25 mouse cellular contexts compared by ENCODE assay signal in genomic region chr7:82395751-82396512, GRCm38 (mm10).
DNase-seq lines count a peak whose midpoint lies in the region; ATAC-seq and TF ChIP-seq lines count a peak whose summit lies in the region.
"Had no signal": no experiment of that assay in that cellular context is flagged by ENCODE, and none has a peak within 500 bp of the region (broad histone marks: within the 10 kb centered on the region; RNA-seq: fewer than 3 reads in every experiment).

No protein-coding gene starts in this region.

- H3K27me3 ChIP-seq in forebrain, embryonic 11.5 days (ENCODE audit: control insufficient read depth, insufficient read depth, low read length) = no peaks in the 10 kb centered on the region
- no peaks in the 10 kb centered on the region for H3K27me3 ChIP-seq in forebrain, embryonic 10.5 days (ENCODE audit: poor library complexity, severe bottlenecking)
- no peaks in the 10 kb centered on the region for H3K27me3 ChIP-seq in midbrain, embryonic 13.5 days
- H3K27me3 ChIP-seq in midbrain, embryonic 11.5 days (ENCODE audit: control insufficient read depth, insufficient read depth, low read length) = no peaks in the 10 kb centered on the region
- H3K27me3 ChIP-seq in forebrain, embryonic 13.5 days = no peaks in the 10 kb centered on the region
- no peaks in the 10 kb centered on the region for H3K27me3 ChIP-seq in hindbrain, embryonic 16.5 days (replicated peaks; ENCODE audit: control insufficient read depth, insufficient read depth, low read length)
- H3K27me3 ChIP-seq in lung, postnatal 0 days (replicated peaks; ENCODE audit: insufficient read depth, low read length) = no peaks in the 10 kb centered on the region
- H3K27me3 ChIP-seq: heart, embryonic 13.5 days; lung, embryonic 15.5 days had no signal

- no peak for TF ChIP-seq EP300 in lung, postnatal 0 days (IDR thresholded peaks at IDR 0.05)

- TF ChIP-seq CTCF in lung, postnatal 0 days (IDR thresholded peaks at IDR 0.05) = no peak

- H3K9ac ChIP-seq in forebrain, embryonic 11.5 days (ENCODE audit: low read length) = no peak overlapping the region
- H3K9ac ChIP-seq in midbrain, embryonic 13.5 days (replicated peaks) = no peak overlapping the region
- no peak overlapping the region for H3K9ac ChIP-seq in midbrain, embryonic 11.5 days (ENCODE audit: low read length)
- no peak overlapping the region for H3K9ac ChIP-seq in forebrain, embryonic 13.5 days
- H3K9ac ChIP-seq in hindbrain, embryonic 16.5 days (ENCODE audit: low read depth, low read length) = no peak overlapping the region
- H3K9ac ChIP-seq in lung, postnatal 0 days (replicated peaks; ENCODE audit: low read depth) = no peak overlapping the region
- H3K9ac ChIP-seq: heart, embryonic 13.5 days; liver, embryonic 14.5 days; lung, embryonic 15.5 days had no signal

- H3K4me3 ChIP-seq in forebrain, embryonic 11.5 days (ENCODE audit: low read depth, low read length) = no peak overlapping the region
- no peak overlapping the region for H3K4me3 ChIP-seq in forebrain, embryonic 10.5 days
- H3K4me3 ChIP-seq in midbrain, embryonic 13.5 days (replicated peaks) = no peak overlapping the region
- H3K4me3 ChIP-seq in midbrain, embryonic 11.5 days (ENCODE audit: low read depth, low read length) = no peak overlapping the region
- H3K4me3 ChIP-seq in forebrain, embryonic 13.5 days = no peak overlapping the region
- H3K4me3 ChIP-seq in hindbrain, embryonic 16.5 days (ENCODE audit: low read length) = no peak overlapping the region
- no peak overlapping the region for H3K4me3 ChIP-seq in lung, postnatal 0 days (ENCODE audit: low read depth, low read length)
- H3K4me3 ChIP-seq: embryonic facial prominence, embryonic 10.5 days; heart, embryonic 13.5 days; lung, embryonic 15.5 days; myocyte had no signal

- 64% methylated on average over 6 of the region's 6 CpGs for WGBS in forebrain, embryonic 11.5 days
- WGBS in forebrain, embryonic 10.5 days = 84% methylated on average over 6 of the region's 6 CpGs
- 61% methylated on average over 6 of the region's 6 CpGs for WGBS in midbrain, embryonic 13.5 days
- 84% methylated on average over 6 of the region's 6 CpGs for WGBS in midbrain, embryonic 11.5 days
- WGBS in forebrain, embryonic 13.5 days = 33% methylated on average over 6 of the region's 6 CpGs
- WGBS in hindbrain, embryonic 16.5 days = 36% methylated on average over 6 of the region's 6 CpGs
- WGBS in lung, postnatal 0 days = 70% methylated on average over 6 of the region's 6 CpGs

- no peaks in the 10 kb centered on the region for H3K4me1 ChIP-seq in forebrain, embryonic 11.5 days (replicated peaks; ENCODE audit: control insufficient read depth, insufficient read depth, low read length)
- H3K4me1 ChIP-seq in forebrain, embryonic 10.5 days = peaks cover 10% of the 10 kb centered on the region; the same call in 1 of the 2 replicates
- H3K4me1 ChIP-seq in midbrain, embryonic 13.5 days (replicated peaks) = peaks cover 20% of the 10 kb centered on the region
- no peaks in the 10 kb centered on the region for H3K4me1 ChIP-seq in midbrain, embryonic 11.5 days (ENCODE audit: control insufficient read depth, insufficient read depth, low read length)
- H3K4me1 ChIP-seq in forebrain, embryonic 13.5 days = peaks cover 43% of the 10 kb centered on the region
- H3K4me1 ChIP-seq in hindbrain, embryonic 16.5 days (ENCODE audit: control insufficient read depth, insufficient read depth, low read depth, low read length) = peaks cover 4% of the 10 kb centered on the region
- H3K4me1 ChIP-seq in lung, postnatal 0 days (ENCODE audit: insufficient read depth, low read depth, low read length) = no peaks in the 10 kb centered on the region
- H3K4me1 ChIP-seq: embryonic facial prominence, embryonic 10.5 days; lung, embryonic 15.5 days had no signal

- H3K36me3 ChIP-seq in forebrain, embryonic 11.5 days (ENCODE audit: control insufficient read depth, insufficient read depth, low read length) = no peaks in the 10 kb centered on the region
- H3K36me3 ChIP-seq in forebrain, embryonic 10.5 days (replicated peaks) = no peaks in the 10 kb centered on the region
- H3K36me3 ChIP-seq in midbrain, embryonic 13.5 days = no peaks in the 10 kb centered on the region
- H3K36me3 ChIP-seq in midbrain, embryonic 11.5 days (ENCODE audit: control insufficient read depth, insufficient read depth, low read length) = no peaks in the 10 kb centered on the region
- H3K36me3 ChIP-seq in forebrain, embryonic 13.5 days (ENCODE audit: poor library complexity, severe bottlenecking) = no peaks in the 10 kb centered on the region
- no peaks in the 10 kb centered on the region for H3K36me3 ChIP-seq in hindbrain, embryonic 16.5 days (ENCODE audit: control insufficient read depth, insufficient read depth, low read length)
- H3K36me3 ChIP-seq in lung, postnatal 0 days (ENCODE audit: insufficient read depth, low read length) = no peaks in the 10 kb centered on the region
- H3K36me3 ChIP-seq: embryonic facial prominence, embryonic 10.5 days; heart, embryonic 13.5 days; lung, embryonic 15.5 days had no signal

- H3K4me2 ChIP-seq in forebrain, embryonic 11.5 days (ENCODE audit: low read depth, low read length, severe bottlenecking) = no peak overlapping the region
- no peak overlapping the region for H3K4me2 ChIP-seq in midbrain, embryonic 13.5 days (replicated peaks)
- no peak overlapping the region for H3K4me2 ChIP-seq in midbrain, embryonic 11.5 days
- peak overlapping the region; percentile 14; the same call in 1 of the 2 replicates for H3K4me2 ChIP-seq in forebrain, embryonic 13.5 days
- no peak overlapping the region for H3K4me2 ChIP-seq in hindbrain, embryonic 16.5 days (ENCODE audit: low read length)
- no peak overlapping the region for H3K4me2 ChIP-seq in lung, postnatal 0 days (replicated peaks; ENCODE audit: low read depth, low read length)
- H3K4me2 ChIP-seq: heart, embryonic 13.5 days; lung, embryonic 15.5 days had no signal

- H3K9me3 ChIP-seq in forebrain, embryonic 11.5 days (ENCODE audit: control insufficient read depth, low read length) = no peaks in the 10 kb centered on the region
- no peaks in the 10 kb centered on the region; the same call in 1 of the 2 replicates for H3K9me3 ChIP-seq in forebrain, embryonic 10.5 days
- no peaks in the 10 kb centered on the region for H3K9me3 ChIP-seq in midbrain, embryonic 13.5 days
- no peaks in the 10 kb centered on the region for H3K9me3 ChIP-seq in midbrain, embryonic 11.5 days (ENCODE audit: control insufficient read depth, low read length)
- no peaks in the 10 kb centered on the region for H3K9me3 ChIP-seq in forebrain, embryonic 13.5 days (replicated peaks)
- no peaks in the 10 kb centered on the region for H3K9me3 ChIP-seq in hindbrain, embryonic 16.5 days (ENCODE audit: control insufficient read depth, low read length)
- no peaks in the 10 kb centered on the region for H3K9me3 ChIP-seq in lung, postnatal 0 days (ENCODE audit: low read length)
- H3K9me3 ChIP-seq: embryonic facial prominence, embryonic 10.5 days; heart, embryonic 13.5 days; lung, embryonic 15.5 days had no signal

- H3K27ac ChIP-seq in forebrain, embryonic 11.5 days (ENCODE audit: low read depth, low read length) = no peak overlapping the region
- H3K27ac ChIP-seq in forebrain, embryonic 10.5 days = no peak overlapping the region
- peak overlapping the region; percentile 21 for H3K27ac ChIP-seq in midbrain, embryonic 13.5 days
- H3K27ac ChIP-seq in midbrain, embryonic 11.5 days (ENCODE audit: low read depth, low read length) = no peak overlapping the region
- peak overlapping the region; percentile 73 for H3K27ac ChIP-seq in forebrain, embryonic 13.5 days
- no peak overlapping the region for H3K27ac ChIP-seq in hindbrain, embryonic 16.5 days (ENCODE audit: low read depth, low read length)
- no peak overlapping the region for H3K27ac ChIP-seq in lung, postnatal 0 days (ENCODE audit: low read length)
- H3K27ac ChIP-seq: embryonic facial prominence, embryonic 10.5 days; heart, embryonic 13.5 days; kidney, postnatal 0 days; liver, embryonic 14.5 days; lung, embryonic 15.5 days had no signal

- ATAC-seq in forebrain, embryonic 11.5 days (replicated peaks; ENCODE audit: low FRiP score) = peak; percentile 65
- ATAC-seq in midbrain, embryonic 13.5 days = 0 out of 2 replicates have a peak, but pooled peaks have one; percentile 28
- no peak for ATAC-seq in midbrain, embryonic 11.5 days (ENCODE audit: low FRiP score)
- ATAC-seq in forebrain, embryonic 13.5 days = peak; percentile 80
- ATAC-seq in hindbrain, embryonic 16.5 days = peak; percentile 56; the same call in 1 of the 2 replicates
- ATAC-seq in lung, postnatal 0 days = no peak
- ATAC-seq: inflammation-experienced regulatory T-cells, adult 6 months had no signal

- no peak for DNase-seq in forebrain, embryonic 11.5 days (ENCODE audit: low spot score)
- DNase-seq in forebrain, embryonic 10.5 days (ENCODE audit: extremely low spot score, low spot score) = no peak
- no peak for DNase-seq in midbrain, embryonic 11.5 days (ENCODE audit: low spot score, missing footprints)
- no peak for DNase-seq in lung, adult 18-20 months
- DNase-seq in lung, postnatal 0 days (ENCODE audit: low spot score) = no peak
- DNase-seq: adrenal gland, postnatal 14 days; cerebellum, adult 11 months; cerebellum, adult 9-11 months; gastrocnemius, postnatal 14 days; heart, adult 18-20 months; kidney, adult 18-20 months; layer of hippocampus, adult 9-11 months; lung, postnatal 4 days; right cerebral cortex, postnatal 4 days; thymus, postnatal 25 days had no signal

Comparison
In these comparisons a context has a peak if more than half of its experiments do, and no peak if none do; other contexts are left out.
1. ATAC-seq: peak in forebrain, embryonic 11.5 days (single experiment), midbrain, embryonic 13.5 days (single experiment), forebrain, embryonic 13.5 days (single experiment) and hindbrain, embryonic 16.5 days (single experiment); none in midbrain, embryonic 11.5 days (single experiment) and lung, postnatal 0 days (single experiment).
2. H3K27ac ChIP-seq: peak in midbrain, embryonic 13.5 days (single experiment) and forebrain, embryonic 13.5 days (single experiment); none in forebrain, embryonic 11.5 days (single experiment), forebrain, embryonic 10.5 days (single experiment), midbrain, embryonic 11.5 days (single experiment), hindbrain, embryonic 16.5 days (single experiment) and lung, postnatal 0 days (single experiment).